Mouse (Mus musculus) midbrain, embryonic 11.5 days (tissue): Measurements from ENCODE around the gene P3h2. TPM values are rescaled to one million over a fixed set of nuclear protein-coding genes. Genes with fewer than 3 reads are reported as not detected.

ENCODE experiments used
- ATAC-seq: fragments of 200-750 bp; cut with Nextera tagmentation; 2 replicates; pipeline ENCODE4 v1.8.0; 2017; ENCODE audit warnings: moderate TSS enrichment, moderate library complexity; ENCODE audit not compliant: low FRiP score
- DNase-seq: peaks from one replicate; pipeline ENCODE4 v3.0.0; 2015; ENCODE audit warnings: low spot score; ENCODE audit errors: missing footprints
- H3K27ac ChIP-seq: fragments of 300-500 bp; sonication (generic); 2 replicates; pipeline ENCODE4 v1.5.1; 2014; ENCODE audit warnings: low read depth, low read length
- H3K27me3 ChIP-seq: fragments of 300-500 bp; sonication (generic); 2 replicates; pipeline ENCODE4 v1.6.1; 2014; ENCODE audit warnings: mild to moderate bottlenecking, low read length, moderate library complexity, mixed read lengths; ENCODE audit not compliant: control insufficient read depth, insufficient read depth
- H3K36me3 ChIP-seq: fragments of 300-500 bp; sonication (generic); 2 replicates; pipeline ENCODE4 v1.6.1; 2014; ENCODE audit warnings: mild to moderate bottlenecking, low read length, moderate library complexity, mixed read lengths; ENCODE audit not compliant: control insufficient read depth, insufficient read depth
- H3K4me1 ChIP-seq: fragments of 300-500 bp; sonication (generic); 2 replicates; pipeline ENCODE4 v1.6.1; 2014; ENCODE audit warnings: low read length; ENCODE audit not compliant: control insufficient read depth, insufficient read depth
- H3K4me2 ChIP-seq: fragments of 300-500 bp; sonication (generic); 2 replicates; pipeline ENCODE4 v1.6.1; 2014; ENCODE audit warnings: mild to moderate bottlenecking, moderate library complexity
- H3K4me3 ChIP-seq: fragments of 300-500 bp; sonication (generic); 2 replicates; pipeline ENCODE4 v1.5.1; 2014; ENCODE audit warnings: low read depth, low read length
- H3K9ac ChIP-seq: fragments of 300-500 bp; sonication (generic); 2 replicates; pipeline ENCODE4 v1.6.1; 2014; ENCODE audit warnings: low read length
- H3K9me3 ChIP-seq: fragments of 300-500 bp; sonication (generic); 2 replicates; pipeline ENCODE4 v1.6.1; 2016; ENCODE audit warnings: low read length; ENCODE audit not compliant: control insufficient read depth
- WGBS: fragments of 180-500 bp; shearing (Covaris S2); extraction: QIAGEN DNeasy Blood & Tissue Kit; methylation state at CpG from one replicate; pipeline ENCODE4 v1.1.7; 2014; 5-methylcytosine and 5-hydroxymethylcytosine counted together
- polyA plus RNA-seq: library from polyadenylated mRNA; unstranded; fragments of >200 nt; fragmentation: Nextera tagmentation; extraction: Ambion mirVana; gene quantifications from 2 replicates; pipeline ENCODE4 v1.2.1, GENCODE M21; 2014

P3h2 gene
- polyA plus RNA-seq, 1 experiment from 2014 or later, result 2.3 TPM

GRCm38 (mm10) chr16:26049393-26050087, 56.0 kb downstream of the P3h2 start:
- ATAC-seq (no peak), DNase-seq (peak; percentile 82)
- no peaks in the 10 kb centered on the region for H3K36me3 ChIP-seq
- H3K27me3 ChIP-seq, result no peaks in the 10 kb centered on the region
- no peak overlapping the region for H3K27ac ChIP-seq
- H3K4me1 ChIP-seq, result peaks cover 2% of the 10 kb centered on the region; the same call in 1 of the 2 replicates
- 52% methylated on average over 5 of the region's 5 CpGs for WGBS
- H3K9me3 ChIP-seq, result no peaks in the 10 kb centered on the region
- no peak overlapping the region for H3K9ac ChIP-seq
- H3K4me2 ChIP-seq, result no peak overlapping the region
- no peak overlapping the region for H3K4me3 ChIP-seq

DNA sequence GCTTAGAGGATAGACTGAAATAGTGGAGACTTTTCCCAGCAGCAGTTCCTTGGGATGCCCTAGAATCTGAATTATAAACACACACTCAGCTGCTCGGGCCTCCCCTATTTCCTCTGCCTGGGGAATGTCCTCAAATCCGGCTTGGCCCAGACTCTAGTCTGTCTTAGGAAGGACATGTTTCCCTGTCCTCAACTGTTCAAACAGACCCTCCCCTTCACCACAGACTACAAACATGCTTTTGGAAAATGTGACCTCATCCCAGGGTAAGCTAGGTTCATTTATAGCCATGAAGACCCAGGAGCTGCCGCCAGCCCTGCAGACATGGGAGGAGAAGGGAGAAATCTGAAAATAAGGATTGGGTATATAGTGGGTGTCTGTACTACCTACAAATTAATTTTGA, 57.7 kb downstream of the P3h2 start:
- no peak for ATAC-seq
- WGBS, result 83% methylated on average over 3 of the region's 3 CpGs

GRCm38 (mm10) chr16:26047396-26047795, 58.2 kb downstream of the P3h2 start:
- no peak for ATAC-seq
- H3K9ac ChIP-seq, result no peak overlapping the region
- 95% methylated on average over 1 of the region's 1 CpGs for WGBS
- H3K9me3 ChIP-seq, result no peaks in the 10 kb centered on the region
- H3K36me3 ChIP-seq, result no peaks in the 10 kb centered on the region
- peaks cover 2% of the 10 kb centered on the region; the same call in 1 of the 2 replicates for H3K4me1 ChIP-seq
- no peak for DNase-seq
- no peak overlapping the region for H3K4me2 ChIP-seq
- no peaks in the 10 kb centered on the region for H3K27me3 ChIP-seq
- no peak overlapping the region for H3K4me3 ChIP-seq
- H3K27ac ChIP-seq, result no peak overlapping the region

More for the DNA sequence above, 57.7 kb downstream of the P3h2 start:
- Histone ChIP-seq H3K9ac (no peak overlapping the region), H3K4me1 (peaks cover 2% of the 10 kb centered on the region; the same call in 1 of the 2 replicates), H3K27me3 (no peaks in the 10 kb centered on the region), H3K4me3 (no peak overlapping the region), H3K27ac (no peak overlapping the region), H3K4me2 (no peak overlapping the region), H3K36me3 (no peaks in the 10 kb centered on the region), H3K9me3 (no peaks in the 10 kb centered on the region)
- DNase-seq, result no peak

DNA sequence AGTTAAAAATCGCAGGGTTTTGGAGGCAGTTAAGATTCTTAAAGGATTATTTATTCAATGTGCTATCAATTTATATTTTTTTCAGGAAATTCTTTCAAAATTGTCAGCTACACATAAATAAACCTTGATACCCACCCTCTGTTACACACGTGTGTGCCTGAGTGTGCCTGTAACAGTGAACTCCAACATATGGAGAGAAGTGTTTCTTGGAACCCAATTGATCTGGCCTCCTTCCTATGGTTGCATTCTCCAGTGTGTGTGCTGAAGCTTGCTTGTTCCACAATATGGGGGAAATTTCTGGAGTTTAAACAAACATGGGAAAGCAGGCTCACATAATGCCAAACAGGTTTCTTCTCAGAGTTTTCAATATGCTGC, 63.7 kb downstream of the P3h2 start:
- DNase-seq, result no peak
- Histone ChIP-seq H3K27me3 (no peaks in the 10 kb centered on the region), H3K9me3 (no peaks in the 10 kb centered on the region), H3K4me3 (no peak overlapping the region), H3K36me3 (no peaks in the 10 kb centered on the region), H3K9ac (no peak overlapping the region), H3K4me1 (peaks cover 2% of the 10 kb centered on the region; the same call in 1 of the 2 replicates), H3K4me2 (no peak overlapping the region), H3K27ac (no peak overlapping the region)
- WGBS, result 70% methylated on average over 2 of the region's 2 CpGs
- no peak for ATAC-seq

DNA sequence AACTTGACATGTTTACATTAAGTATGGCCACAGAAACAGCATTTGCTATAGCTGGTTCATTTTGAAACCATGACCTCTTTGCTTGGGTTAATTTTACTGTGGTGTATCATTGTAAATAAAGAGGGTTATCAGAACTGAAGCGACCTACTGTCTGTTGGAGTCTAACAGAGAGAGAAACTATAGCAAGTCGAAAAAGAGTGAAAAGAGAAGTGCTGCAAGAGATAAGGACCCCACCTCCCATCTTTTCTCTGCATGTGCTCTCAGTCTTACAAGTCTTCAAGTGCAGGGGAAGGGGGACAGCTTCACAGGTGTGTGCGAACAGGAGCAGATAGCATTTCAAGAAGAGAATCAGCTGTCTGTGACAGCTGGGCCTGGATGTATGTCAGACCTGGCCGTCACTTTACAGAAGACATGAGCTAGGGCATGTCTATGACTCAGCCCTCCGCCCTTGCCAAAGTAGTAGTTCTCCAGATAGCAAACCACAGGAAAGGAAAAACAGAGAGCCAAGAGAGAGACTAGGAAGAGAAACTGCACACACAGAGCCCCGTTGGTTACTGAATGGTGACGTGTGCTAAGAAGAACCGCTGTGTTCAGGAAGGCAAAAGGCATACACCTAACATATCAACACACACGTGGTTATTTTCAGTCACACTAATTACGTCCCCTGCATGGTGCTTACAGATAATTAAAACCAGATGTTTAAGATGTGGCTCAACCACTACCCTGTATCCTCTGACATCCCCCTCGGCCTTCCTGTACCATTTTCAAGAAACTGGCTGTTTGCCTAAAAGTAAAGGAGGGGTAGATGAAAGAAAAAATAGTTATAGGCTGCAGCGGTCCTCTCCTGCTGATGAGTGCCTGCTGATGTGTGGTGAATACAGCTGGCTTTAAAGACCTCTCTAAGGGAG, 64.3 kb downstream of the P3h2 start:
- Histone ChIP-seq H3K4me3 (no peak overlapping the region), H3K36me3 (no peaks in the 10 kb centered on the region), H3K27me3 (no peaks in the 10 kb centered on the region), H3K27ac (no peak overlapping the region), H3K4me1 (peaks cover under 1% of the 10 kb centered on the region; the same call in 1 of the 2 replicates), H3K9ac (no peak overlapping the region), H3K9me3 (no peaks in the 10 kb centered on the region), H3K4me2 (no peak overlapping the region)
- ATAC-seq, result no peak
- WGBS, result 76% methylated on average over 12 of the region's 12 CpGs
- DNase-seq, result no peak

DNA sequence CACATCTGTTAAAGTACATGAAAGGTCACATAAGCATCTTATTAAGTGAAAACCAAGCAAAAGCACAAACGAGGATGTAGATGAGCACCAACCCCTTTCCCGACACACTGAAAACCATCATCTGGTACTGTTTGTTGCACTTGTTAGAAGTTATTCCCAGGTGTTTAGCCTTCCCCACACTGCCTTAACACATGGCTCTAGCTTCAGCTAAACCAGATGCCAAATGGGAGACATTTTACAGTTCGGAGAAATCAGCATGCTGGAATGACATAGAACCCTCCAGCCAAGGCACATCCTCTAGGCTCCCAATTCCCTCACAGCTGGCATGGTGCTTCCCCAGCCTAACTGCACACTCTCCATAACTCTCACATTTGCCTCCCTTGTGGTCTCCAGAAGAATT, 66.3 kb downstream of the P3h2 start:
- H3K27me3 ChIP-seq, result no peaks in the 10 kb centered on the region
- no peaks in the 10 kb centered on the region for H3K36me3 ChIP-seq
- no peaks in the 10 kb centered on the region for H3K4me1 ChIP-seq
- no peak overlapping the region for H3K4me3 ChIP-seq
- ATAC-seq (no peak), DNase-seq (no peak)
- WGBS, result 75% methylated on average over 3 of the region's 3 CpGs
- no peak overlapping the region for H3K4me2 ChIP-seq
- no peak overlapping the region for H3K27ac ChIP-seq
- no peaks in the 10 kb centered on the region for H3K9me3 ChIP-seq
- no peak overlapping the region for H3K9ac ChIP-seq

DNA sequence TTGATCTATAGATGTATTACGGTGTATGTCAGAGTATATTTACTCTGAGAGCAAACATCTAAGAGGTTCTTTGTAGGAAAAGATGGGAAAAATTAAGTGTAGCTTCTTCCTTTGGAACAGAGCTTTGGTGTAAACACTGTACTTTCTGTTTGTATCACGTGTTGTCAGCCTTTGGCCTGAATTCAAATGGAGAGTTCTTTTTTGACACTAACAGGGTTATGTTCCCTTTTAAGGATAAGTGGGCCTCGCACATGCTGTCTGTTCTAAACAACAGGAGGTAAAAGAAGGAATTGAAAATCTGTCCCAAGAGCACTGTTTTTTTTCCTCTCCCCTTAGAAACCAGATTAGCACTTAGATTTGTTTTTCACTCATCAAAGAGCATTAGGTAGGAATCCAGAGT, 70.1 kb downstream of the P3h2 start:
- DNase-seq (no peak), ATAC-seq (no peak)
- WGBS, result 50% methylated on average over 3 of the region's 3 CpGs
- Histone ChIP-seq H3K9me3 (no peaks in the 10 kb centered on the region), H3K4me2 (no peak overlapping the region), H3K27ac (no peak overlapping the region), H3K36me3 (no peaks in the 10 kb centered on the region), H3K27me3 (no peaks in the 10 kb centered on the region), H3K4me1 (no peaks in the 10 kb centered on the region), H3K9ac (no peak overlapping the region), H3K4me3 (no peak overlapping the region)

DNA sequence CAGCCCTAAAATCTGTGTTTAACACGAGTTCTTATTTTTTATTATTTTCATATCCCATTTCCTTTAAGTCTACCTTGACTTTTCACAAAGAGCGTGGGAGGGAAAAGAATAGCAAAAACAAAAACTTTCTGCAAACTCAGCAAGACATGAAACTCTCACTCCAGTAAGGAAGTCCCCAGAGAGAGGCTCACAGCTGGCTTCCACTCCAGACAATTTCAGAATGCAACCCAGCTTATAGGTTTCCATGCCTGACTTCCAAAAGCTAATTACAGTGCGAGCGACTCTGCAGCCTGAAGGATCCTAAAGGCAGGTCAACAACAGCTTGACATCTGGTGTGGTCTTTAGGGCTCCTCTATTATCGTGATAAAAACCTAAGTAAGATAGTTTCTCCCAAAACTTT, 70.5 kb downstream of the P3h2 start:
- Histone ChIP-seq H3K9me3 (no peaks in the 10 kb centered on the region), H3K4me3 (no peak overlapping the region), H3K36me3 (no peaks in the 10 kb centered on the region), H3K27ac (no peak overlapping the region), H3K9ac (no peak overlapping the region), H3K27me3 (no peaks in the 10 kb centered on the region), H3K4me1 (no peaks in the 10 kb centered on the region), H3K4me2 (no peak overlapping the region)
- DNase-seq (no peak), ATAC-seq (no peak)
- 64% methylated on average over 5 of the region's 5 CpGs for WGBS

GRCm38 (mm10) chr16:26029424-26030012, 76.1 kb downstream of the P3h2 start:
- H3K36me3 ChIP-seq, result no peaks in the 10 kb centered on the region
- H3K4me3 ChIP-seq, result no peak overlapping the region
- WGBS, result 75% methylated on average over 2 of the region's 2 CpGs
- DNase-seq (no peak), ATAC-seq (no peak)
- H3K9me3 ChIP-seq, result no peaks in the 10 kb centered on the region
- no peak overlapping the region for H3K4me2 ChIP-seq
- H3K27ac ChIP-seq, result no peak overlapping the region
- no peak overlapping the region for H3K9ac ChIP-seq
- no peaks in the 10 kb centered on the region for H3K27me3 ChIP-seq
- H3K4me1 ChIP-seq, result 0 out of 2 replicates have a peak, but pooled peaks cover 2% of the 10 kb centered on the region
